Mouse (Mus musculus) stomach, embryonic 15.5 days (tissue): ENCODE measurements around the gene 9130019O22Rik. TPM values are rescaled to one million over a fixed set of nuclear protein-coding genes. Genes with fewer than 3 reads are reported as not detected.
"Not testable (repeated sequence)": the region's sequence is repeated elsewhere in the genome, so short reads cannot be mapped to it uniquely, and the experiment has no call there.

Experiments used
- ATAC-seq: fragments of 200-750 bp; cut with Nextera tagmentation; 2 replicates; pipeline ENCODE4 v1.8.0; 2017; ENCODE audit warnings: low read depth, moderate number of reproducible peaks, moderate TSS enrichment; ENCODE audit not compliant: insufficient read depth, low FRiP score
- H3K27ac ChIP-seq: fragments of 300-500 bp; sonication (generic); 2 replicates; pipeline ENCODE4 v1.5.1; 2015; ENCODE audit warnings: mild to moderate bottlenecking, inconsistent platforms
- H3K27me3 ChIP-seq: fragments of 300-500 bp; sonication (generic); replicated peaks from 2 replicates; pipeline ENCODE4 v1.6.1; 2015; ENCODE audit warnings: inconsistent platforms
- H3K36me3 ChIP-seq: fragments of 300-500 bp; sonication (generic); 2 replicates; pipeline ENCODE4 v1.6.1; 2015; ENCODE audit warnings: inconsistent platforms
- H3K4me1 ChIP-seq: fragments of 300-500 bp; sonication (generic); 2 replicates; pipeline ENCODE4 v1.6.1; 2015; ENCODE audit warnings: inconsistent platforms
- H3K4me2 ChIP-seq: fragments of 300-500 bp; sonication (generic); 2 replicates; pipeline ENCODE4 v1.6.1; 2015; ENCODE audit warnings: mild to moderate bottlenecking, inconsistent platforms
- H3K4me3 ChIP-seq: fragments of 300-500 bp; sonication (generic); replicated peaks from 2 replicates; pipeline ENCODE4 v1.5.1; 2015; ENCODE audit warnings: inconsistent platforms
- H3K9ac ChIP-seq: fragments of 300-500 bp; sonication (generic); 2 replicates; pipeline ENCODE4 v1.6.1; 2015; ENCODE audit warnings: inconsistent platforms
- H3K9me3 ChIP-seq: fragments of 300-500 bp; sonication (generic); 2 replicates; pipeline ENCODE4 v1.6.1; 2016; ENCODE audit warnings: inconsistent platforms
- WGBS: fragments of 180-500 bp; shearing (Covaris S2); methylation state at CpG from one replicate; pipeline ENCODE4 v1.1.7; 2015; 5-methylcytosine and 5-hydroxymethylcytosine counted together
- polyA plus RNA-seq: library from polyadenylated mRNA; unstranded; fragments of >200 nt; fragmentation: Nextera tagmentation; extraction: Ambion mirVana; gene quantifications from 2 replicates; pipeline ENCODE4 v1.2.1, GENCODE M21; 2015

9130019O22Rik gene
- 5.5 and 6.3 TPM in 2 replicates for polyA plus RNA-seq

DNA sequence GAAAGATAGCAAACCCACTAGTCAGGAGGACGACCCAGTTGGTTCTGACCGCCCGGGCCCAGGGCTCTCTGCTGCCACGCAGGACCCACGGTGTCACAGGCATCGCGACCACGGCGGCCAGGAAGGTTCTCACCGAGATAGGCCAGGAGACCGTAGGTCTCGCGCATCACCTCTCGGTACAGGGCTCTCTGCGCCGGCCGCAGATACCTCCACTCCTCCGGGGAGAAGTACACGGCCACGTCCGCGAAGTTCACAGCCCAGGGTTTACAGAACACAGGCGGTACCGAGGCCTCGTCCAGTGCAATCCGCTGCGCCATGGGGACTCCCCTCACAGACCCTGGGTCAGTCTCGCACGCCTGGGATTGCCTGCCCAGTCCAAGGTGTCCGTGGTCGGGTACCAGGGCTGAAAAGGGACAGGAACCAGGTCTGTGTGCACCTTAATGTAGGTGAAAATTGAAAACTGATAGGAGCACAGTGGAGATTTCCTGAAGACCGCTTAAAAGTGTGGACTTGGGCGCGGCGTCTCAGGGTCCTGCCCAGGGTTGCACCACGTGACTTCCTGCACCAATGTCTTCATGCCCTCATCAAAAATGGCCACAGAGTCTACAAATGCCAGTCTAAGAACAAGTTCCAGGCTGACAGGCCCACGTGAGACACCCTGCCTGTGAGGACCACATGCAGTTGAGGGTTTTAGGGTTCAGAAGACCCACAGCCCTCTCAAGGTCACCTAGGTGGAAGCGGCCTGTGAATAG lies at the start of gene 9130019O22Rik:
Gene 9130019O22Rik (minus strand): TSS at position 526 of the 752 bp plus-strand sequence.
- peak within 1 kb of the TSS; percentile 61 for H3K9ac ChIP-seq
- H3K4me2 ChIP-seq, result peak within 1 kb of the TSS; percentile 73
- H3K27me3 ChIP-seq, result no peaks in the 10 kb centered on the region
- peak within 1 kb of the TSS; percentile 60 for H3K4me3 ChIP-seq
- peaks cover 13% of the 10 kb centered on the region for H3K36me3 ChIP-seq
- peak within 1 kb of the TSS; percentile 65; the same call in 1 of the 2 replicates for H3K27ac ChIP-seq
- 12% methylated on average over 38 of the region's 38 CpGs for WGBS
- ATAC-seq, result peak; percentile 81
- no peaks in the 10 kb centered on the region for H3K9me3 ChIP-seq
- no peaks in the 10 kb centered on the region for H3K4me1 ChIP-seq

DNA sequence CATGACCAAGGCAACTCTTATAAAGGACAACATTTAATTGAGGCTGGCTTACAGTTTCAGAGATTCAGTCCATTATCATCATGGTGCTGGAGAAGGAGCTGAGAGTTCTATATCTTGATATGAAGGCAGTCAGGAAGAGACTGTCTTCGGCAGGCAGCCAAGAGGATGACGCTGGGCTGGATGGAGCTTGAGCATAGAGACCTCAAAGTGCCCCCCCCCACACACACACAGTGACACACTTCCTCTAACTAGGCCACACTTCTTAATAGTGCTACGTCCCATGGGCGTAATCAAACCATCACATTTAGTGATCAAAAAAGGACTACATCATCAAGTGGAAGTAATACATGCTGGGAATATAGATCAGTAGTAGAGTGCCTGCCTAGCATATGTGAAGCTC lies 48.2 kb upstream of the 9130019O22Rik start:
- ATAC-seq, result no peak
- Histone ChIP-seq H3K27ac (no peak overlapping the region), H3K4me3 (no peak overlapping the region), H3K27me3 (no peaks in the 10 kb centered on the region), H3K9ac (no peak overlapping the region), H3K9me3 (0 out of 2 replicates have a peak, but pooled peaks cover 5% of the 10 kb centered on the region), H3K4me1 (no peaks in the 10 kb centered on the region), H3K4me2 (no peak overlapping the region), H3K36me3 (no peaks in the 10 kb centered on the region)
- WGBS, result 80% methylated on average over 4 of the region's 4 CpGs

DNA sequence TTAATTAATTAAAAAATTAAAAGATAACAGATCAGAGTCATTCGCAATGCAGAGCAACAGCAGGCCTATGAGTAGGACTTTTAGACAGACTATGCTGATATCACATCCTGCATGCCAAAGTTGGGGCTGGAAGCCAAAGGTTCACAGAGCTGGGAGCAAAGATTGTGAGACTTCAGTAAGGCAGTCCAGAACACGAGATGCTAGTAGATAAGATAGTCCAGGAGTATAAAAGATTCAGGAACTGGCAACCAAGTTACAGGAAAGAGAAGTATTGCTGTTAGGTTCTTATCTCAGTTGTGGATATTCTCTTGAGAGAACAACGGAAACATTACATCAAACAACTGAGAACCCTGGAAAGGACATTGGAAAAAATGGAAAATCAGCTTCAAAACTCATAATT lies 39.4 kb upstream of the 9130019O22Rik start:
- no peak overlapping the region for H3K4me2 ChIP-seq
- 63% methylated on average over 3 of the region's 3 CpGs for WGBS
- no peak overlapping the region for H3K4me3 ChIP-seq
- peaks cover 1% of the 10 kb centered on the region for H3K4me1 ChIP-seq
- ATAC-seq, result no peak
- H3K36me3 ChIP-seq, result no peaks in the 10 kb centered on the region
- H3K27me3 ChIP-seq, result no peaks in the 10 kb centered on the region
- H3K9me3 ChIP-seq, result no peaks in the 10 kb centered on the region
- H3K9ac ChIP-seq, result no peak overlapping the region
- no peak overlapping the region for H3K27ac ChIP-seq

DNA sequence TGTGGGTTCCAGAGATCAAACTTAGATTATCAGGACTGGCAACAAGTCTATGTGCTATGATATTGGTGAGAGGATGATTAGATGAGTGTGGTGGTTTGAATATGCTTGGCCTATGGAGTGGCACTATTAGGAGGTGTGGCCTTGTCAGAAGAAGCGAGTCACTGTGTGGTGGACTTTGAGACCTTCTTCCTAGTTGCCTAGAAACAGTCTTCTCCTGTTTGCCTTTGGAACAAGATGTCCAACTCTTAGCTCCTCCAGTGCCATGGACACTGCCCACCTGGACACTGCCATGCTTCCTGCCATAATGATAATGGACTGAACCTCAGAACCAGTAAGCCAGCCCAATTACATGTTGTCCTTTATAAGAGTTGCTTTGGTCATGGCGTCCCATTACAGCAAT lies 38.9 kb upstream of the 9130019O22Rik start:
- H3K9ac ChIP-seq, result no peak overlapping the region
- no peak for ATAC-seq
- H3K27me3 ChIP-seq, result no peaks in the 10 kb centered on the region
- H3K4me1 ChIP-seq, result peaks cover 6% of the 10 kb centered on the region
- no peak overlapping the region for H3K27ac ChIP-seq
- H3K9me3 ChIP-seq, result no peaks in the 10 kb centered on the region
- no peak overlapping the region for H3K4me3 ChIP-seq
- H3K4me2 ChIP-seq, result no peak overlapping the region
- H3K36me3 ChIP-seq, result no peaks in the 10 kb centered on the region
- 88% methylated on average over 2 of the region's 2 CpGs for WGBS

DNA sequence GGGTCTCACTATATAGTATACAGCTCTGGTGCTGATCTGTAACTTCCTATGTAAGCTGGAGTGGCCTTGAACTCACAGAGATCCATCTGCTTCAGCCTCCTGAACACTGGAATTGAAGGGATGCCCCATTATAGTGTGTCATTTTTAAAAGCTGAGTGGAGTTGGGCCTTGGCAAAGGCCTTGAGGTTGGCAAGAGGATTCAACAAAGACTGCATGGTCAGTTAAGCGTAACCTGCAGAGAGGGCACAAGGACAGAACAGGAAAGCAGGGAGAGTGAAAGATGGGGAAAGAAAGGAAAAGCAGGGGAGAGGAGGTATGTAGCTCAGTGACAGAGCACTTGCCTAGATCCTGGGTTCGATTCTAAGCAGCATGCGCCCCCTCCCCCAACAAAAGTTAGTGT lies 38.3 kb upstream of the 9130019O22Rik start:
- no peak for ATAC-seq
- no peak overlapping the region for H3K9ac ChIP-seq
- H3K4me1 ChIP-seq, result peaks cover 6% of the 10 kb centered on the region
- H3K36me3 ChIP-seq, result no peaks in the 10 kb centered on the region
- H3K4me3 ChIP-seq, result no peak overlapping the region
- 87% methylated on average over 3 of the region's 3 CpGs for WGBS
- no peaks in the 10 kb centered on the region for H3K27me3 ChIP-seq
- H3K9me3 ChIP-seq, result no peaks in the 10 kb centered on the region
- H3K27ac ChIP-seq, result no peak overlapping the region
- H3K4me2 ChIP-seq, result no peak overlapping the region

DNA sequence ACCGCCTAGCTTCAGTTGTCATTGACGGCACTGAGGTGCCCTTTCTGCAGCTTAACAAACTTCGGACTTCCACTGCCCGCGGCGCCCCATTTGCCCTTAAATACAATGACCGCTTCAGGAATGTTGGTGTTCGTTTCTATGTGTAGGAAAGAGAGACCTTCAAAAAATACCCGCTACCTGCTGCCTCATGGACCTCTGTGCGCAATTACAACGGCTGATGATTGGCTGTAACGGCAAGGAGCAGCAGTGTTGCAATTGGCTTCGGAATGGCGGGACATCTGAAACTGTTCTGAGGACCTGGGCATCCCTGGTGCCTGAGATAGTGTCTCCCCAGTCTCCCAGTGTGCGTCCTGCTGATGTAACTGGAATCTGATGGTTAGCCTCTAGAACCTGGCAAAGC lies 35.3 kb upstream of the 9130019O22Rik start:
- no peaks in the 10 kb centered on the region for H3K27me3 ChIP-seq
- no peak overlapping the region for H3K9ac ChIP-seq
- H3K4me1 ChIP-seq, result peaks cover 6% of the 10 kb centered on the region
- peak overlapping the region; percentile 93 for H3K4me3 ChIP-seq
- WGBS, result 1% methylated on average over 15 of the region's 15 CpGs
- H3K4me2 ChIP-seq, result peak overlapping the region; percentile 93
- no peak overlapping the region for H3K27ac ChIP-seq
- no peaks in the 10 kb centered on the region for H3K9me3 ChIP-seq
- no peak for ATAC-seq
- no peaks in the 10 kb centered on the region; the same call in 1 of the 2 replicates for H3K36me3 ChIP-seq

DNA sequence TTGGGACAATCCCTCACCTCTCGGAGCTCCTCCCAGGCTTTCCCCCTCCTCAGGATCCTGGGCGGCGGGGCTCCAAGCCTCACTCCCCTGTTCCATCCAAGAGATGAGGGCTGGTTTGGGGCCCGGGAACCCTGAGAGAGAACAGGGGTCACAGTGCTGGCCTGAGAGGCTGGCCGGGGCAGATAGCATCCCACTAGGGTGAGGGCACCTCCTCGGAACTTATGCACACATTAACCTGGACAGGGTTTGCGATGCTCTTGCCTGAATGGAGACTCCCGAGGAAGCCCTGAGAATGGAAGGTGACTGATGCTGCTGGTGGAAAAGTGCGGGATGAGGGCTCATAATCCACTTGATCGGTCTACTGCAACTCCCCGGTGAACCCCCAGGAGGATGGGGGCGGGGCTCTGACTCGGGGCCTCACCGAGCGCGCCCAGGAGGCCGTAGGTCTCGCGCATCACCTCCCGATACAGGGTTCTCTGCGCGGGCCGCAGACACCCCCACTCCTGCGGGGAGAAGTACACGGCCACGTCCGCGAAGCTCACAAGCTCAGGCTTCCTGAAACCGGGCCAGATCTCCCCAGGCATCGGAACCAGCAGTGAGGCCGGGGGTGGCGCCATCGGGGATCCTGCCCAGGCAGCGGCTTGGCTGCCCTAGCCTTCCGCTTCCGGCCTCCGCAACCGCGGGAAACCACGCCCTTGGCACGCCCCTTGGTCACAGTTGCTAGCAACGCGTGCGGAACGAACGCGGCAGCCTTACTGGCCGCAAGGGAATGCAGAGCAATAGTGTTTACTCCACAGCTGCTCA lies 34.6 kb upstream of the 9130019O22Rik start, which contains the start of gene Zfp688:
Gene Zfp688 (minus strand): TSS at position 681 of the 804 bp plus-strand sequence.
- H3K9me3 ChIP-seq, result no peaks in the 10 kb centered on the region
- WGBS, result under 1% methylated on average over 48 of the region's 48 CpGs
- H3K27me3 ChIP-seq, result no peaks in the 10 kb centered on the region
- peaks cover 6% of the 10 kb centered on the region for H3K4me1 ChIP-seq
- ATAC-seq, result peak; percentile 93
- peak within 1 kb of the TSS; percentile 72 for H3K27ac ChIP-seq
- H3K9ac ChIP-seq, result peak within 1 kb of the TSS; percentile 82
- H3K4me3 ChIP-seq, result peak within 1 kb of the TSS; percentile 93
- peak within 1 kb of the TSS; percentile 93 for H3K4me2 ChIP-seq
- H3K36me3 ChIP-seq, result no peaks in the 10 kb centered on the region; the same call in 1 of the 2 replicates

DNA sequence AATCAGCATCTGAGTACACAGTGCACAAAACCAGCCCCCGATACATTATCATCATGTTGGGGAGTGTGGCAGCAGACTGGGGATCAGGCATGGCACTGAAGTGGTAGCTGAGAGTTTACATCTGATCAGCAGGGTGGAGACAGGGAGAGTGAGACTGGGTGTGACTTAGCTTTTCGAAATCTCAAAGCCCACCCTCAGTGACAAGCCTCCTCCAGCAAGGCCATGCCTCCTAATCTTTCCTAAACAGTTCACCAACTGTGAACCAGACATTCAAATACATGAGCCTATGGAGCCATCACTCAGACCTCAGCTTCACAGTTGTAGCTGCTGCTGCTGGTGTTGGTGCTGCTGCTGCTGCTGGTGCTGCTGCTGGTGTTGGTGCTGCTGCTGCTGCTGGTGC lies 24.5 kb upstream of the 9130019O22Rik start:
- H3K36me3 ChIP-seq, result no peaks in the 10 kb centered on the region; the same call in 1 of the 2 replicates
- no peaks in the 10 kb centered on the region for H3K9me3 ChIP-seq
- H3K9ac ChIP-seq, result no peak overlapping the region
- H3K4me1 ChIP-seq, result no peaks in the 10 kb centered on the region
- no peak overlapping the region for H3K4me2 ChIP-seq
- no peak for ATAC-seq
- no peak overlapping the region for H3K27ac ChIP-seq
- H3K27me3 ChIP-seq, result no peaks in the 10 kb centered on the region
- 76% methylated on average over 2 of the region's 2 CpGs for WGBS
- no peak overlapping the region for H3K4me3 ChIP-seq

DNA sequence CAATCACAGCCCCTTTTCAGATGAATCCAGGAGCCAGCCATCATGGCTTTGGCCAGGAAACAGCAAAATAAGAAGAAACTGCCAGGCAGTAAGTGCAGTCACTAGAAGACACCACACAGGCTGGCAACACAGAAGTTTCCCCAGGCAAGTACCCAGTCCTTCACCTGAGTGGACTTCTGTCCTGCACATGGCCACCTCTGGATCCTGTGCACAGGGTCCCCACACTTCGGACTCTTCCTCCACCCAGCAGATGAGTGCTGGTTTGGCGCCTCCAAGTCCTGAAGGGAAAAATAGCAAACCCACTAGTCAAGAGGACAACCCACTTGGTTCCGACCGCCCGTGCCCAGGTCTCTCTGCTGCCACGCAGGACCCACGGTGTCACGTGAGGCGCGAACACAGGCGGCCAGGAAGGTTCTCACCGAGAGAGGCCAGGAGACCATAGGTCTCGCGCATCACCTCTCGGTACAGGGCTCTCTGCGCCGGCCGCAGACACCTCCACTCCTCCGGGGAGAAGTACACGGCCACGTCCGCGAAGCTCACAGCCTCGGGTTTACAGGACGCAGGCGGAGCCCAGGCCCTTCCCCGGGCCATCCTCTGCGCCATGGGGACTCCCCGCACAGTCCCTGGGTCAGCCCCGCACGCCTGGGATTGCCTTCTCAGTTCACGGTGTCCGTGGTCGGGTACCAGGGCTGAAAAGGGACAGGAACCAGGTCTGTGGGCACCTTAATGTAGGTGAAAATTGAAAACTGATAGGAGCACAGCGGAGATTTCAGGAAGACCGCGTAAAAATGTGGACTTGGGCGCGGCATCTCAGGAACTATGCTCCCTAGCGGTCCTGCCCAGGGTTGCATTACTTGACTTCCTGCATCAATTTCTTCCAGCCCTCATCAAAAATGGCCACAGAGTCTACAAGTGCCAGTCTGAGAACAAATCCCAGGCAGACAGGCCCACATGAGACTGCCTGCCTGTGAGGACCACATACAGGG lies 19.3 kb upstream of the 9130019O22Rik start, which contains the start of gene Zfp764:
Gene Zfp764 (minus strand): TSS at position 821 of the 986 bp plus-strand sequence.
- not testable (repeated sequence) for H3K4me1 ChIP-seq, H3K27me3 ChIP-seq, H3K9me3 ChIP-seq, H3K36me3 ChIP-seq
- 7% methylated on average over 40 of the region's 40 CpGs for WGBS
- ATAC-seq, result peak; percentile 83
- peak within 1 kb of the TSS; percentile 95 for H3K4me2 ChIP-seq
- H3K9ac ChIP-seq, result peak within 1 kb of the TSS; percentile 68
- peak within 1 kb of the TSS; percentile 63 for H3K4me3 ChIP-seq
- H3K27ac ChIP-seq, result peak within 1 kb of the TSS; percentile 60

DNA sequence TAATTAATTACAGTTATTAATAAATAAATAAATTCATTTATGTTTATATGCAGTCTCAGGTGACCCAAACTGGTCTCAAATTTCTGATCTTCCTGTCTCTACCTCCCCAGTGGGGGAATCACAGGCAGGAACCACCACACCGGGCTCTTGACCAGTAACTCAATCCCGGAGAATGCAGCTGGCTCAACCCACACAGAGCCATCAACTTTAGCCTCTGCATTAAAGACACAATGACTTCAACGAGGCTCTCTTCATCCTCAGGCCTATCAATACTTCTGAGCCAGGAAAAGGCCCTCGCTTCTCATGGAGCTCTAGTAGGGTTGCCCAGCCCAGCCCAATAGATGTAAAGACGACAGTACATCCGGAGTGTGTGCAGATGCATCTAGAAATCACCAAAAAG lies 17.1 kb upstream of the 9130019O22Rik start:
- H3K9me3 ChIP-seq, ATAC-seq: not testable (repeated sequence)

DNA sequence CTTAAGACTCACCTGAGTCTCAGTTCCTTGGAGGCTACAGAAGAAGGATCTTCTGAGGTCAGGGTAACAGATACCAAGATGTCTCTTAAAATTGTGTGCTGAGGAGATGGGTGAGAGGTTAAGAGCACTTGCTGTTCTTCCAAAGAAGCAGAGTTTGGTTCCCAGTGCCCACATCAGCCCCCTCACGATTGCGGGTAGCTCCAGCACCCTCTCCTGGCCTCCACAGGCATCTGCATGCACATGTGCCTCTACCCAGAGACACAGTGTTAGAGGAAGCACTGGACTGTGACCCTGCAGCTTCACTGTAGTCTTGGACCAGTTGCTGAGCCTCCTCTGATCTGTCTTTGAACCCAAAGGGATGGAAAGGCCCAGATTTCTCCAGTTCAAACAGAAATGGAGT lies 16.0 kb upstream of the 9130019O22Rik start:
- Histone ChIP-seq H3K4me1 (peaks cover 5% of the 10 kb centered on the region; the same call in 1 of the 2 replicates), H3K9me3 (no peaks in the 10 kb centered on the region), H3K27ac (no peak overlapping the region), H3K9ac (no peak overlapping the region), H3K36me3 (peaks cover 5% of the 10 kb centered on the region; the same call in 1 of the 2 replicates), H3K27me3 (no peaks in the 10 kb centered on the region), H3K4me3 (no peak overlapping the region), H3K4me2 (no peak overlapping the region)
- no peak for ATAC-seq
- WGBS, result 51% methylated on average over 2 of the region's 2 CpGs

More for the DNA sequence above, 17.1 kb upstream of the 9130019O22Rik start:
- H3K27me3 ChIP-seq, H3K4me3 ChIP-seq, H3K9ac ChIP-seq, H3K4me2 ChIP-seq, H3K27ac ChIP-seq, H3K4me1 ChIP-seq, H3K36me3 ChIP-seq: not testable (repeated sequence)
- WGBS, result 96% methylated on average over 6 of the region's 6 CpGs
